Mouse (Mus musculus) testis, adult 2 months (tissue): ENCODE measurements around the gene Chrm5.

Experiments used
- CTCF ChIP-seq: fragments of 200-500 bp; IDR thresholded peaks from 2 replicates; pipeline ENCODE4 v1.5.1; 2012; ENCODE audit warnings: low read depth, mild to moderate bottlenecking, inconsistent platforms, low read length, moderate library complexity; ENCODE audit not compliant: control insufficient read depth, insufficient read depth, insufficient replicate concordance
- POLR2A ChIP-seq: fragments of 200-500 bp; IDR thresholded peaks from 2 replicates; pipeline ENCODE4 v1.6.1; 2012; ENCODE audit warnings: low read depth, mild to moderate bottlenecking, inconsistent platforms, low read length, moderate library complexity; ENCODE audit not compliant: control insufficient read depth

DNA sequence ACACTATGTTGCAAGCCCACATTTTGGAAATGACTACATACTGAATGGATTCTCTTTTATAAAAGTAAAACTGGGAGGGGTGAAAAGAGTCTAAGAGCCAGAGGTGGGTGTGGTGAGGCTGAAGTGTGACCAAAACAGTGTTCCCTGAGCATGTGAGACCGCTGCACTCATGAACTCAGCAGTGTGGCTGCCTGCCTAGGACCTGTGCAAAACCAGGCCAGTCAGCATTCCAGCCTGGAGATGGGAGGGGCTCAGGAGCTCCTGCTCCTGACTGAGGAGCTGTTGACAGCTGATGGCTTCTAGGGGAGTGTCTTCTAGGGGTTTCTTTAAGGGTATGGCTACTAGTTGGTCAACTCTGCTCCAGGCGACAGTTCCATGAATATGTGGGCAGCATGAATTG is 4.3 kb upstream of the Chrm5 start:
- no peak for TF ChIP-seq POLR2A
- no peak for TF ChIP-seq CTCF
